Mouse (Mus musculus) c-Kit-negative CD71-positive TER-119-positive erythroid progenitor cells, embryonic 14.5 days (primary cell): ENCODE data around the gene Card10.

Experiments
- DNase-seq: peaks from one replicate; pipeline ENCODE4 v3.0.0-alpha.2; 2013; ENCODE audit warnings: low read depth, low spot score

Gene Card10

DNA sequence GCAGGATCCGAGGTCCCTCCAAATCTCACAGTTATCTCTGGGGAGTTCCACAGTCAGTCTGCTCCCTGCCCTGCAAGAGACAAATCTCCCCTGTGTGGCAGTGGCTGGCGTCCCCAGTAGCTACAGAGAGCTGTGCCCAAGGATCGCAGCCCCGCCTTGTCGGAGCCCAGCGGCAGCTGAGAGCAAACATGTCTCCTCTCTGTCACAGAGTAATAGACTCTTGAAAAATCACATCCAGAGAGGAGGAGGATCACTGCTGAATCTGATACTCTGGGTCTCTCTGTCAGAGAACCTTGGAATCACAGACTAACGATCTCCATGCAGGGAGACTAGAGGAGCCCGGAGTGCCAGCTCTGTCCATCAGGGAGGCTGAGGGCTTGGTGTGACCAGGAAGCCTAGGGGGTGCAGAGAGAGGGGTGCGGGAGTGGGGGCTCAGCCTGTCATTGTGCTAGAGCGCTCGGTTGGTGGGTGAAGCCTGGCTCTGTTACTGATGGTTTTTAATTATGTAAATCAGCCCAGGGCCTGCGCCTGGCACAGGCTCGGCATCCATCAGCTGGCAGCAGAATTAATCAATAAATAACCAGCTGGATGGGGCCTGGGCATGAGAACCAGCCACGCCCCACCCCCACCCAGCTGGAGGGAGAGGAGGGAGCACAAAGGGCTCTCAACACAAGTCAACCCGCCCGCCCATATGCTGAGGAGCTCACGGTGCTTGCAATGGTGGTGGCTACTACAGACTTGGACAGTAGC lies 67.2 kb downstream of the Card10 start:
- DNase-seq: no peak

DNA sequence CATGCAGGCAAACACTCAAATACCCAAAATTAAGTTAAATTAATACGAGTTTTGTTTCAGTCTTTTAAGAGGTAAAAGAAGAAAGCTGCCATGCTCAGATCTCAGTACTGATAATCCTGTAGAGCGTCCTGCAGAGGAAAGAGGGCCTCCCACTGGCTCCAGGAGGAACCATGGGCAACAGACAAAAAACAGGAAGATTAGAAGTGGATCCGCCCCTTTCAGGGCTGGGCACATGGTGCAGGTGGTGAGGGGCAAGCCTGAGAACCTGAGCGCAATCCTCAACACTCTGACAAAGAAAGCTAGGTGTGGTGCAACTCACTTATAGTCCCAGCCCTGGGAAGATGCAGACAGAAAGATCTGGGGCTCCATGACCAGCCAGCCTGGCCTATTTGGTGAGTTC lies 71.0 kb downstream of the Card10 start:
- DNase-seq: no peak

DNA sequence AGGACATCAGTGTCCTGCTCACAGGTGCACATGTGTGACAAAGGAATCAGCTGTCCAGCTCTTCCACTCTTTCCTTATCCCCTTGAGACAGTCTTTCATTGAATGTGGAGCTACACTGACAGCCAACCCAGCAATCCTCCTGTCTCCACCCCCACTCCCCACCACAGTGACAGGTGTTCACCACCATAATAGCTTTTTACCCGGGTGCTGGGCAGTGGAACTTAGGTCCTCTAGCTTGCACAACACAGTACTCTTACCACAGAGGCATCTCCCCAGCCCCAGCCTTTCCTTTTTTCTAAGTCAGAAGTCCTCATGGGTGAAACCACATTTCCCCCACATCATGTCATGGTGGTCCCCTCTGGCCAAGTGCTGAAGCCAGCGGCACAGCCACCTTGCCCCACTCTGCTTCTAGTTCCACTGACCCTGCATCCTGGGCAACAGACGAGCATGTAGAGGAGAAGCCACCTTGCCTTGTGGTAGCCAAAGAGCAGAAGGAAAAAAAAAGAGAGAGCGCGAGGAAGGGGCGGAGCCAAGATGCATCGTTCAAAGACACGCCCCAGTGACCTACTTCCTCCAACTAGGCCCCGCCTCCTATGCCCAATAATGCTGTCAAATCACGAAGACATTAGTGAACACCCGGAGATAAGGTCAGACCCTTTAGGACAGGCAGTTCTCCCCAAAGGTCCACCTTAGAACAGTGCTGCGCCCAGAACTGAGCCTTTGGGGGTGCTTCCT lies 72.4 kb downstream of the Card10 start:
- no peak for DNase-seq

DNA sequence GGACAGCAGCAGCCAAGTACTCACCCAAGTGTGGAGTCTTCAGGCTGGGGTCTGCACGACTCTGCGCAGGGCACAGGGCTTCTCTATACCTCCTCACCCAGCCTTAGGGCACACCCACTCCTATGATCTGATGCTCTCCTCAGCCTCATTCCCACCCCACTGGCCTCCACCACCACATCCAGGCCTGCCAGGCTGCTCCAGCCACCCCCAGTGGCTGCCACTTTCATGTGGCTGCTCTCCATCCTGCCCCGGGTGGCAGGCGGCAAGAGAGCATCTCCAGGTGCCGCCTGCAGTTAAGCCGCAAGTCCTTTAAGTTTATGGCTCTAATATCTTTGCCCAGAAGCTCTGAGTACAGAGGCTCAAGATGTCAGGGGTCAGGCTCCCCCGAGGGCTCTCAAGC lies 76.1 kb downstream of the Card10 start:
- no peak for DNase-seq
